Mouse (Mus musculus): Measurements from ENCODE around the gene Gm813. TPM values are rescaled to one million over a fixed set of nuclear protein-coding genes. Genes with fewer than 3 reads are reported as not detected.
A peak's percentile ranks its signal among the peaks of the same experiment; 100 is the strongest.
"Not testable (repeated sequence)": the region's sequence is repeated elsewhere in the genome, so short reads cannot be mapped to it uniquely, and the experiment has no call there.

Gene Gm813
- not detected for total RNA-seq (2021)
- long read RNA-seq, experiment 1, result 0 reads
- long read RNA-seq, experiment 2, result 0 reads

GRCm38 (mm10) chr16:58616878-58617277 lies at the start of gene Gm813:
Gene Gm813 (minus strand): TSS chr16:58616978.
- DNase-seq (ENCODE audit: extremely low spot score in 1 of 2, low spot score in 2 of 2), result no peak
- TF ChIP-seq CTCF (IDR thresholded peaks at IDR 0.05), result no peak
- H3K4me3 ChIP-seq, result no peak within 1 kb of the TSS
- intact Hi-C loops (cut with DNase I), result no loop called here
- no peak within 1 kb of the TSS for H3K27ac ChIP-seq

- intact Hi-C loops (cut with DNase I); DNase-seq (ENCODE audit: extremely low spot score in 1 of 2, low spot score in 2 of 2); H3K4me3 ChIP-seq: not testable (repeated sequence)
Measured at GRCm38 (mm10) chr16:58665137-58665536, 48.4 kb upstream of the Gm813 start.

GRCm38 (mm10) chr16:58663816-58664215 lies 47.0 kb upstream of the Gm813 start:
- no peak overlapping the region for H3K4me3 ChIP-seq
- TF ChIP-seq CTCF (IDR thresholded peaks at IDR 0.05), result no peak
- intact Hi-C loops (cut with DNase I), result loop anchor here (5.0 kb wide), 3 partner anchors 202 to 1032 kb away; no protein-coding TSS in a partner anchor
- no peak overlapping the region for H3K27ac ChIP-seq
- DNase-seq (ENCODE audit: extremely low spot score in 1 of 2, low spot score in 2 of 2), result no peak

More at GRCm38 (mm10) chr16:58665137-58665536, 48.4 kb upstream of the Gm813 start:
- H3K27ac ChIP-seq, result not testable (repeated sequence)

GRCm38 (mm10) chr16:58663021-58663420 lies 46.2 kb upstream of the Gm813 start:
- no peak overlapping the region for H3K4me3 ChIP-seq
- peak; percentile 61 for TF ChIP-seq CTCF (IDR thresholded peaks at IDR 0.05)
- DNase-seq (ENCODE audit: extremely low spot score in 1 of 2, low spot score in 2 of 2), result no peak
- H3K27ac ChIP-seq, result no peak overlapping the region
- intact Hi-C loops (cut with DNase I), result loop anchor here (5.0 kb wide), 3 partner anchors 201 to 1031 kb away; no protein-coding TSS in a partner anchor

- intact Hi-C loops (cut with DNase I), result loop anchor here (5.0 kb wide), 3 partner anchors 200 to 1030 kb away; no protein-coding TSS in a partner anchor
- no peak for TF ChIP-seq CTCF (IDR thresholded peaks at IDR 0.05)
- Histone ChIP-seq H3K27ac (no peak overlapping the region), H3K4me3 (no peak overlapping the region)
- DNase-seq (ENCODE audit: extremely low spot score in 1 of 2, low spot score in 2 of 2), result no peak
Measured at GRCm38 (mm10) chr16:58662287-58662791, 45.6 kb upstream of the Gm813 start.

GRCm38 (mm10) chr16:58661826-58662225 lies 45.0 kb upstream of the Gm813 start:
- TF ChIP-seq CTCF (IDR thresholded peaks at IDR 0.05), result no peak
- Histone ChIP-seq H3K4me3 (no peak overlapping the region), H3K27ac (no peak overlapping the region)
- DNase-seq (ENCODE audit: extremely low spot score in 1 of 2, low spot score in 2 of 2), result no peak
- intact Hi-C loops (cut with DNase I), result loop anchor here (5.0 kb wide), 3 partner anchors 200 to 1030 kb away; no protein-coding TSS in a partner anchor

- Histone ChIP-seq H3K27ac (no peak overlapping the region), H3K4me3 (no peak overlapping the region)
- intact Hi-C loops (cut with DNase I), result no loop called here
- TF ChIP-seq CTCF (IDR thresholded peaks at IDR 0.05), result no peak
- no peak for DNase-seq (ENCODE audit: extremely low spot score in 1 of 2, low spot score in 2 of 2)
Measured at GRCm38 (mm10) chr16:58658668-58659067, 41.9 kb upstream of the Gm813 start.

GRCm38 (mm10) chr16:58656526-58656925 lies 39.7 kb upstream of the Gm813 start:
- intact Hi-C loops (cut with DNase I), result no loop called here
- TF ChIP-seq CTCF (IDR thresholded peaks at IDR 0.05), result no peak
- H3K27ac ChIP-seq, result no peak overlapping the region
- no peak for DNase-seq (ENCODE audit: extremely low spot score in 1 of 2, low spot score in 2 of 2)
- no peak overlapping the region for H3K4me3 ChIP-seq

GRCm38 (mm10) chr16:58655751-58656150 lies 39.0 kb upstream of the Gm813 start:
- intact Hi-C loops (cut with DNase I), result no loop called here

GRCm38 (mm10) chr16:58649979-58650378 lies 33.2 kb upstream of the Gm813 start:
- intact Hi-C loops (cut with DNase I), result no loop called here
- TF ChIP-seq CTCF (IDR thresholded peaks at IDR 0.05), result no peak
- no peak overlapping the region for H3K27ac ChIP-seq
- H3K4me3 ChIP-seq, result no peak overlapping the region
- DNase-seq (ENCODE audit: extremely low spot score in 1 of 2, low spot score in 2 of 2), result no peak

More at GRCm38 (mm10) chr16:58655751-58656150, 39.0 kb upstream of the Gm813 start:
- Histone ChIP-seq H3K27ac (no peak overlapping the region), H3K4me3 (no peak overlapping the region)
- DNase-seq (ENCODE audit: extremely low spot score in 1 of 2, low spot score in 2 of 2), result no peak
- no peak for TF ChIP-seq CTCF (IDR thresholded peaks at IDR 0.05)

GRCm38 (mm10) chr16:58638689-58639175 lies 22.0 kb upstream of the Gm813 start, which contains the start of gene E330017A01Rik:
Gene E330017A01Rik (minus strand): TSS chr16:58638739.
- Histone ChIP-seq H3K4me3 (no peak within 1 kb of the TSS), H3K27ac (no peak within 1 kb of the TSS)
- TF ChIP-seq CTCF (IDR thresholded peaks at IDR 0.05), result no peak
- intact Hi-C loops (cut with DNase I), result no loop called here
- DNase-seq (ENCODE audit: extremely low spot score in 1 of 2, low spot score in 2 of 2), result no peak

- H3K27ac ChIP-seq, result no peak overlapping the region
- TF ChIP-seq CTCF (IDR thresholded peaks at IDR 0.05), result no peak
- DNase-seq (ENCODE audit: extremely low spot score in 1 of 2, low spot score in 2 of 2), result no peak
- intact Hi-C loops (cut with DNase I), result no loop called here
- H3K4me3 ChIP-seq, result no peak overlapping the region
Measured at GRCm38 (mm10) chr16:58638016-58638415, 21.2 kb upstream of the Gm813 start.

- no peak for DNase-seq (ENCODE audit: extremely low spot score in 1 of 2, low spot score in 2 of 2)
- intact Hi-C loops (cut with DNase I), result no loop called here
- H3K4me3 ChIP-seq, result no peak overlapping the region
- TF ChIP-seq CTCF (IDR thresholded peaks at IDR 0.05), result no peak
- H3K27ac ChIP-seq, result no peak overlapping the region
Measured at GRCm38 (mm10) chr16:58637448-58637847, 20.7 kb upstream of the Gm813 start.
